Mouse (Mus musculus) embryonic fibroblast, embryonic 13.5 days (primary cell): ENCODE data around the gene Gm49320.

ENCODE experiments used
- CTCF ChIP-seq: IDR thresholded peaks from 2 replicates; pipeline ENCODE4 v1.5.1; 2011; ENCODE audit warnings: mild to moderate bottlenecking, control low read depth, low read length, moderate library complexity, borderline replicate concordance; ENCODE audit not compliant: insufficient read depth
- POLR2A ChIP-seq: IDR thresholded peaks from 2 replicates; pipeline ENCODE4 v1.6.1; 2011; ENCODE audit warnings: low read depth, mild to moderate bottlenecking, control low read depth, low read length, moderate library complexity

GRCm38 (mm10) chr8:4226323-4226722 lies 12.3 kb upstream of the Gm49320 start:
- TF ChIP-seq POLR2A (no peak), CTCF (no peak)
